Mouse (Mus musculus) ES-Bruce4 (cell line): ENCODE results near the gene Ulk4. TPM values are rescaled to one million over a fixed set of nuclear protein-coding genes. Genes with fewer than 3 reads are reported as not detected.

Experiments
- H3K27ac ChIP-seq: 2 replicates; pipeline ENCODE4 v1.5.1; 2012; ENCODE audit warnings: low read length, inconsistent platforms; ENCODE audit not compliant: insufficient read depth
- H3K27me3 ChIP-seq: 2 replicates; pipeline ENCODE4 v1.6.1; 2012; ENCODE audit warnings: mild to moderate bottlenecking, low read length, inconsistent platforms; ENCODE audit not compliant: control insufficient read depth, poor library complexity, insufficient read depth, severe bottlenecking
- H3K36me3 ChIP-seq: 2 replicates; pipeline ENCODE4 v1.6.1; 2012; ENCODE audit warnings: inconsistent platforms, mild to moderate bottlenecking, low read length, moderate library complexity; ENCODE audit not compliant: control insufficient read depth, poor library complexity, insufficient read depth, severe bottlenecking
- H3K4me1 ChIP-seq: one replicate; pipeline ENCODE4 v1.8.1; 2011; ENCODE audit warnings: low read length; ENCODE audit not compliant: control insufficient read depth, insufficient read depth
- H3K4me3 ChIP-seq: 2 replicates; pipeline ENCODE4 v1.5.1; 2011; ENCODE audit warnings: low read depth, mild to moderate bottlenecking, low read length
- H3K9ac ChIP-seq: 2 replicates; pipeline ENCODE4 v1.6.1; 2012; ENCODE audit warnings: low read depth, mild to moderate bottlenecking, inconsistent platforms; ENCODE audit not compliant: poor library complexity, severe bottlenecking
- H3K9me3 ChIP-seq: replicated peaks from 2 replicates; pipeline ENCODE4 v1.6.1; 2012; ENCODE audit warnings: mild to moderate bottlenecking, low read length, inconsistent platforms; ENCODE audit not compliant: control insufficient read depth, poor library complexity, insufficient read depth, severe bottlenecking
- CTCF ChIP-seq: IDR thresholded peaks from one replicate; pipeline ENCODE4 v1.8.1; 2011; ENCODE audit warnings: low read depth, low read length
- EP300 ChIP-seq: IDR thresholded peaks from 2 replicates; pipeline ENCODE4 v1.6.1; 2011; ENCODE audit warnings: low read depth, low read length; ENCODE audit not compliant: insufficient read depth
- POLR2A ChIP-seq: IDR thresholded peaks from one replicate; pipeline ENCODE4 v1.8.1; 2011; ENCODE audit warnings: low read length; ENCODE audit not compliant: insufficient read depth
- polyA plus RNA-seq: library from polyadenylated mRNA; stranded (reverse); fragments of >200 nt; gene quantifications from 2 replicates; pipeline ENCODE4 v1.2.4, GENCODE M21; 2011; ENCODE audit warnings: low read depth; ENCODE audit not compliant: missing spikeins, insufficient read depth, insufficient read length

Gene Ulk4
- polyA plus RNA-seq, 1 experiment: 3.3 TPM

- H3K36me3 ChIP-seq: no peaks in the 10 kb centered on the region
- H3K4me1 ChIP-seq: peaks cover 3% of the 10 kb centered on the region
- TF ChIP-seq CTCF: no peak
- no peak for TF ChIP-seq EP300
- no peak for TF ChIP-seq POLR2A
- peak within 1 kb of the TSS; percentile 67 for H3K4me3 ChIP-seq
- peak within 1 kb of the TSS; percentile 90 for H3K9ac ChIP-seq
- H3K27ac ChIP-seq: no peak within 1 kb of the TSS
- no peaks in the 10 kb centered on the region for H3K27me3 ChIP-seq
- no peaks in the 10 kb centered on the region for H3K9me3 ChIP-seq
Observed at GRCm38 (mm10) chr9:121297171-121298064, 20.4 kb upstream of the Ulk4 start, which contains the start of gene Trak1. Trak1 (plus strand) TSS chr9:121297502.

DNA sequence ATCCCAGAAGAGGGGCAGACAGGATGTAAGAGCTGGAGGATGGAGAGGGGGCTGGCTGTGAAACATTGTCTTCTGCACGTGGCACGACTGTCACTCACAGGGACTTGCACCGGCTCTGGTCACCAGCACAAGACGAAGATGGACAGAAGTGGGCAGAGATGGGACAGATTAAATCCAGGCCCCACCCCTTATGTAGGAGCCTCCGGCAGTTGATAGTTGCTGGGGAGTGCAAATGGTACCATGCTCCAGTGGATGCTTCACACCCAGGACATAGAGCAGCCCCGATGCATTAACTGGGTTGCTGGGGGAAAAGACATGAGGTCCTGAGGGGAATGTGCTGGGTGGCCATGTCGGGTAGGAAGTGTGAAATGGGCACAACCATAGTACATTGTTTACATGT, 18.2 kb upstream of the Ulk4 start:
- H3K4me1 ChIP-seq: peaks cover 2% of the 10 kb centered on the region
- TF ChIP-seq POLR2A: no peak
- no peak for TF ChIP-seq EP300
- no peak for TF ChIP-seq CTCF
- no peaks in the 10 kb centered on the region for H3K36me3 ChIP-seq
- H3K4me3 ChIP-seq: no peak overlapping the region
- H3K9ac ChIP-seq: no peak overlapping the region
- H3K27ac ChIP-seq: no peak overlapping the region
- no peaks in the 10 kb centered on the region for H3K27me3 ChIP-seq
- H3K9me3 ChIP-seq: no peaks in the 10 kb centered on the region

GRCm38 (mm10) chr9:121293187-121293586, 16.2 kb upstream of the Ulk4 start:
- Histone ChIP-seq H3K36me3 (no peaks in the 10 kb centered on the region), H3K4me3 (no peak overlapping the region), H3K9ac (no peak overlapping the region), H3K4me1 (no peaks in the 10 kb centered on the region), H3K27me3 (no peaks in the 10 kb centered on the region), H3K9me3 (no peaks in the 10 kb centered on the region), H3K27ac (no peak overlapping the region)
- no peak for TF ChIP-seq EP300

DNA sequence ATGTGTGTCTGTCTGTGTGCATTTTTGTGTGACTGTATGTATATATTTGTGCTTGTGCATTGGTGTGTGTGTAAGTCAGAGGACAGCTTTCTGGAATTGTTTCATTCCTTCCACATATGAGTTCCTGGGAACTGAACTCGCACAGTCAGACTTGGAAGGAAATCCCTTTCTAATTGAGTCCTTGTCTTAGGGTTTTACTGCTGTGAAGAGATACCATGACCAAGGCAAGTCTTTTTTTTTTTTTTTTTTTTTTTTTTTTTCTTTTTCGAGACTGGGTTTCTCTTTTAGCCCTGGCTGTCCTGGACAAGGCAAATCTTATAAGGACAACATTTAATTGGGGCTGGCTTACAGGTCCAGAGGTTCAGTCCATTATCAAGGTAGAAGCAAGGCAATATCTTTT, 14.3 kb upstream of the Ulk4 start:
- H3K27ac ChIP-seq: no peak overlapping the region
- no peaks in the 10 kb centered on the region for H3K4me1 ChIP-seq
- no peaks in the 10 kb centered on the region for H3K36me3 ChIP-seq
- H3K27me3 ChIP-seq: no peaks in the 10 kb centered on the region
- H3K9ac ChIP-seq: no peak overlapping the region
- TF ChIP-seq POLR2A (no peak), CTCF (no peak), EP300 (no peak)
- H3K9me3 ChIP-seq: no peaks in the 10 kb centered on the region
- H3K4me3 ChIP-seq: no peak overlapping the region

DNA sequence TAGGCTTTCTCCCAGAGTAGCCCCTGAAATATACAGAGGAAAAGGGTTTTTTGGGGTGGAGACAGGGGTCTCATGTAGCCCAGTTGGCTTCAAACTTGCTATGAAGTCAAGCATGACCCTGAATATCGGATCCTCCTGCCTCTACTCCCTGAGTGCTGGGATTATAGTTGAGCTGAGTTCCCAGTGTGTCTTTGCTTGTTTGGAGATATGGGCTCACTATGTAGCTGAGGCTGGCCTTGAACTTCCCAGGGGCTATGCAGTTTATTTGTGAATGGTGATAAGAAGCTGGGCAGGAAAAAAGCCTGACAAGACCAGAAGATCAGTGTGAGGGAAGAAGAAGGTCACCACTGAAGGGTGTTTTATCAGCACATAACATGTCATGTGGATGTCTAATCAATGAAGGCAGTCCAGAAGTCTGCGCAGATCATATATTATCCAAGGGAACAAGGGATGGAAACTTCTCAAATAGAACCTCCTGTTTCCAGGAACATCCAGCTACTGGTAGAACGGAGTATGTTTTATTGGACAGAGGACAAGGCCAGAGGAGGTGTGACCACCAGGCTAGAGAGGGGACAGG, 9.4 kb upstream of the Ulk4 start:
- no peak overlapping the region for H3K4me3 ChIP-seq
- H3K27ac ChIP-seq: no peak overlapping the region
- no peaks in the 10 kb centered on the region for H3K36me3 ChIP-seq
- H3K27me3 ChIP-seq: no peaks in the 10 kb centered on the region
- TF ChIP-seq CTCF (no peak), EP300 (no peak), POLR2A (no peak)
- H3K9ac ChIP-seq: no peak overlapping the region
- H3K9me3 ChIP-seq: peaks cover 8% of the 10 kb centered on the region
- H3K4me1 ChIP-seq: no peaks in the 10 kb centered on the region
